Mouse (Mus musculus) ES-E14 (cell line): ENCODE data around the gene Agmat.

ENCODE experiments used
- CHD2 ChIP-seq: IDR thresholded peaks from 2 replicates; pipeline ENCODE4 v1.6.1; 2014; ENCODE audit warnings: mild to moderate bottlenecking, low read depth, low read length, inconsistent platforms
- HCFC1 ChIP-seq: IDR thresholded peaks from 2 replicates; pipeline ENCODE4 v1.6.1; 2012; ENCODE audit warnings: low read length, inconsistent platforms, borderline replicate concordance; ENCODE audit not compliant: insufficient read depth
- MAFK ChIP-seq: IDR thresholded peaks from 2 replicates; pipeline ENCODE4 v1.6.1; 2014; ENCODE audit warnings: mild to moderate bottlenecking, low read depth, low read length, inconsistent platforms; ENCODE audit not compliant: insufficient read depth
- ZC3H11A ChIP-seq: IDR thresholded peaks from 2 replicates; pipeline ENCODE4 v1.6.1; 2012; ENCODE audit warnings: low read depth, mild to moderate bottlenecking, inconsistent platforms, low read length, borderline replicate concordance
- ZNF384 ChIP-seq: IDR thresholded peaks from 2 replicates; pipeline ENCODE4 v1.6.1; 2012; ENCODE audit warnings: low read depth, low read length, inconsistent platforms

GRCm38 (mm10) chr4:141724594-141724993, 21.9 kb upstream of the Agmat start:
- TF ChIP-seq MAFK (no peak), HCFC1 (no peak), CHD2 (no peak), ZNF384 (no peak), ZC3H11A (no peak)
